Mouse (Mus musculus): Measurements from ENCODE around the gene Vps4b. TPM values are rescaled to one million over a fixed set of nuclear protein-coding genes. Genes with fewer than 3 reads are reported as not detected.
"Not testable (repeated sequence)": the region's sequence is repeated elsewhere in the genome, so short reads cannot be mapped to it uniquely, and the experiment has no call there.

Vps4b gene
- polyA plus RNA-seq, 1 experiment from 2014 or later = 64.9 TPM

- Histone ChIP-seq H3K4me1 (no peaks in the 10 kb centered on the region), H3K27me3 (no peaks in the 10 kb centered on the region), H3K36me3 (peaks cover 35% of the 10 kb centered on the region), H3K27ac (no peak overlapping the region), H3K9ac (no peak overlapping the region), H3K9me3 (no peaks in the 10 kb centered on the region), H3K4me3 (no peak overlapping the region), H3K4me2 (no peak overlapping the region)
- no peak for ATAC-seq (ENCODE audit: insufficient number of reproducible peaks, insufficient read depth, low FRiP score, low TSS enrichment, low read depth)
- WGBS = 80% methylated on average over 1 of the region's 1 CpGs
Measured at GRCm38 (mm10) chr1:106750656-106751055, 45.9 kb downstream of the Vps4b start.

- WGBS = 88% methylated on average over 6 of the region's 6 CpGs
- H3K4me3 ChIP-seq = no peak overlapping the region
- no peaks in the 10 kb centered on the region for H3K9me3 ChIP-seq
- no peaks in the 10 kb centered on the region for H3K4me1 ChIP-seq
- no peak overlapping the region for H3K9ac ChIP-seq
- ATAC-seq (ENCODE audit: insufficient number of reproducible peaks, insufficient read depth, low FRiP score, low TSS enrichment, low read depth) = no peak
- H3K27ac ChIP-seq = no peak overlapping the region
- peaks cover 25% of the 10 kb centered on the region for H3K36me3 ChIP-seq
- no peak overlapping the region for H3K4me2 ChIP-seq
- no peaks in the 10 kb centered on the region for H3K27me3 ChIP-seq
Measured at GRCm38 (mm10) chr1:106748555-106749315, 47.8 kb downstream of the Vps4b start.

DNA sequence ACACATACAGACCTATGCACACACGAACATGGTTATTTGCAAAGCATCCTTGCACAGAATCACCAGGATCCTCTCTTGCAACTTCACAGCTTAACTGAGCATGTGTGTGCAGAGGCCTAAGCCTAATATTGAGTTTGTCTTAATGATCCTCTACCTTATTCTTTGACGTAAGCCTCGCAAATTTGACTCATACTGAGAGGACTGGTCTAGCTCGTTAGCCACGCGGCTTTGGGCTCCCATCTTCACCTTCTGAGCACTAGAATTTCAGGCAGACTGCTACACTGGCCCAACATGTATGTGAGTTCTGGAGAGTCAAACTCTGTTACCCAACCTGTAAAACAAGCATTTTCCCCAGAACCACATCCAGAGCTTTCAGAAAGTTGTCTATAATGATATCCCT is 53.5 kb downstream of the Vps4b start:
- Histone ChIP-seq H3K27me3 (no peaks in the 10 kb centered on the region), H3K27ac (no peak overlapping the region), H3K4me1 (no peaks in the 10 kb centered on the region), H3K36me3 (peaks cover 50% of the 10 kb centered on the region), H3K4me3 (no peak overlapping the region), H3K4me2 (no peak overlapping the region), H3K9me3 (no peaks in the 10 kb centered on the region), H3K9ac (no peak overlapping the region)
- 93% methylated on average over 6 of the region's 6 CpGs for WGBS
- no peak for ATAC-seq (ENCODE audit: insufficient number of reproducible peaks, insufficient read depth, low FRiP score, low TSS enrichment, low read depth)

DNA sequence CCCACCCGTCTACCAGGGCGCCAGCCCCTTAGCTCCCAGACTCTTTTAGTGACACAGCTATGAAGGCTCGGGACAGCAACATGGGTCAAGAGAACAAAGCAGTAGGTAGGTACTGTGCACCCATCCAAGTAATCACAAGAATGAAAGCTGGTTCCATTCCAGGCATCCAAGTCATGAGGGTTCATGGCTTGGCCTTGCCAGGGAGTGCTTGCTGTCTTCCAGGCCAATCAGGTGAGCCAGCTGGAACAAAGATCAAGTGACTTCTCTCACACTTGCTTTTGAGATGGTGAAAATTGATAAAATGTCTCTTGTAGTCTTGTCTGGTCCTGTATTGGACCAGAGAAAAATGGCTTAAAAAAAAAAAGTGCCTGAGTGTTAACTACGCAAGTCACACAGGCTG is 55.8 kb downstream of the Vps4b start:
- H3K27me3 ChIP-seq = no peaks in the 10 kb centered on the region
- no peak overlapping the region for H3K4me2 ChIP-seq
- H3K27ac ChIP-seq = no peak overlapping the region
- no peak for ATAC-seq (ENCODE audit: insufficient number of reproducible peaks, insufficient read depth, low FRiP score, low TSS enrichment, low read depth)
- H3K9me3 ChIP-seq = no peaks in the 10 kb centered on the region
- WGBS = 90% methylated on average over 4 of the region's 4 CpGs
- H3K9ac ChIP-seq = no peak overlapping the region
- peaks cover 47% of the 10 kb centered on the region for H3K36me3 ChIP-seq
- H3K4me1 ChIP-seq = no peaks in the 10 kb centered on the region
- H3K4me3 ChIP-seq = no peak overlapping the region

GRCm38 (mm10) chr1:106739810-106740209 is 56.7 kb downstream of the Vps4b start:
- H3K9me3 ChIP-seq = no peaks in the 10 kb centered on the region
- ATAC-seq (ENCODE audit: insufficient number of reproducible peaks, insufficient read depth, low FRiP score, low TSS enrichment, low read depth) = no peak
- no peak overlapping the region for H3K4me2 ChIP-seq
- H3K36me3 ChIP-seq = peaks cover 47% of the 10 kb centered on the region
- H3K4me3 ChIP-seq = no peak overlapping the region
- 91% methylated on average over 5 of the region's 5 CpGs for WGBS
- H3K27me3 ChIP-seq = no peaks in the 10 kb centered on the region
- H3K9ac ChIP-seq = no peak overlapping the region
- no peak overlapping the region for H3K27ac ChIP-seq
- H3K4me1 ChIP-seq = no peaks in the 10 kb centered on the region

DNA sequence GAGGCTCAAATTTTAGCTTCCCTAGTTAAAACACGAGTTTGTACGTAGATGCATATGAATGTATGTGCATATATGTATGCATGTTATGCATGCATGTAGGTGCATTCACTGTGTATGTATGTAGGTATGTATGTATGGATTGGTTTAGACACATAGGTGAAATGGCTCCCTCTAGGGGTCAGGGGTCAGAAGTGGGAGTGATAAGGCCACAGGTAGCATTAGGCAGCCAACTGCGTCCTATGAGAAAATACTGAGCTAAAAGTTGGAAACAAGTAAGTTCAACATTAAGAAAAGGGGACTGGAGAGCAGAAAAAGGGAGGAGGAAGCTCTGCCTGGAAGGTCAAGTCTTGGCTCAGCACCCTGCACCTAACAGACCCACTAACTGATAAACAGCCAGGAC is 58.4 kb downstream of the Vps4b start:
- no peak for ATAC-seq (ENCODE audit: insufficient number of reproducible peaks, insufficient read depth, low FRiP score, low TSS enrichment, low read depth)
- WGBS = 82% methylated on average over 3 of the region's 3 CpGs
- no peak overlapping the region for H3K9ac ChIP-seq
- H3K36me3 ChIP-seq = peaks cover 49% of the 10 kb centered on the region
- H3K9me3 ChIP-seq = no peaks in the 10 kb centered on the region
- no peak overlapping the region for H3K27ac ChIP-seq
- no peaks in the 10 kb centered on the region for H3K27me3 ChIP-seq
- H3K4me3 ChIP-seq = no peak overlapping the region
- H3K4me1 ChIP-seq = no peaks in the 10 kb centered on the region
- no peak overlapping the region for H3K4me2 ChIP-seq

DNA sequence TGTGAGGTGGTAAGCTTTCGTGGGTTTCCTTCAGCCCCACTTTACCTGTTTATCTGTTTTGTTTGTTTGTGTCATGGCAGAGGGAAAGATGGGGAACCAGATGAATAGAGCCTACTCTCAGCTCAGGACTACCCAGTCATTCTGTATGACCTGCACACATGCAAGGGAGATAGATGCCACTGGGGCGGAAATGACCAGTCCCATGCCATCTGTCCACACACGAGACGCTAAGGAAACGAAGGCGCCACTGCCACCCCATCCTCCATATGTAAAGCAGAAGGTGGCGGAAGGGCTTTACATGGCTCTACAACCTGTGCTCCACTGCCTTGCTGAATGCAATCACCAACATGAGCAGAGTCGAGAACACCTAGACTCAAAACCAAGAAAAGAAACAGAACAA is 60.3 kb downstream of the Vps4b start:
- no peak overlapping the region for H3K4me2 ChIP-seq
- H3K9ac ChIP-seq = no peak overlapping the region
- 93% methylated on average over 8 of the region's 8 CpGs for WGBS
- H3K9me3 ChIP-seq = no peaks in the 10 kb centered on the region
- no peak for ATAC-seq (ENCODE audit: insufficient number of reproducible peaks, insufficient read depth, low FRiP score, low TSS enrichment, low read depth)
- H3K27me3 ChIP-seq = no peaks in the 10 kb centered on the region
- H3K4me3 ChIP-seq = no peak overlapping the region
- peaks cover 41% of the 10 kb centered on the region; the same call in 1 of the 2 replicates for H3K36me3 ChIP-seq
- no peaks in the 10 kb centered on the region for H3K4me1 ChIP-seq
- H3K27ac ChIP-seq = no peak overlapping the region

- Histone ChIP-seq H3K4me3 (no peak overlapping the region), H3K4me1 (no peaks in the 10 kb centered on the region), H3K9me3 (no peaks in the 10 kb centered on the region), H3K27ac (no peak overlapping the region), H3K4me2 (no peak overlapping the region), H3K9ac (no peak overlapping the region), H3K27me3 (no peaks in the 10 kb centered on the region), H3K36me3 (peaks cover 37% of the 10 kb centered on the region; the same call in 1 of the 2 replicates)
- 46% methylated on average over 2 of the region's 2 CpGs for WGBS
- no peak for ATAC-seq (ENCODE audit: insufficient number of reproducible peaks, insufficient read depth, low FRiP score, low TSS enrichment, low read depth)
Measured at GRCm38 (mm10) chr1:106735586-106735985, 60.9 kb downstream of the Vps4b start.

DNA sequence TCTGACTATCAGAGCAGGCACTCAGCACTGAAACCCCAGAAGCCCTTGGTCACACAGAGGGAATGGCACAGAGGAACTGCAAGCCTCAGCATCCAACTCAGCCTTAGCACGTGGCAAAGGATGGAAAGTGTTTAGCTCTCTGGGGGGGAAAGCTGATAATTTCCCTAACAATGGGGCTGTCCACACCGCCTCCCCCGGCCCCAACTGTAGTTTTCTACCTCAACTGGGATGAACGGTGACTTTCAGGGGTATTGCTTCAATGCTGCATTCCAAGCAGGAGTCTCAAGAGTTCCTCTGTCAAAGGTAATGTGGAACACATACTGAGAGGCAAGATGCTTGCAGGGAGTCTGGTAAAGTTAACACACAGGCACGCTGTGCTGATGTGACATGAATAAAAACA is 74.5 kb downstream of the Vps4b start:
- H3K4me3 ChIP-seq = no peak overlapping the region
- no peak overlapping the region for H3K4me2 ChIP-seq
- 0 out of 2 replicates have a peak, but pooled peaks cover under 1% of the 10 kb centered on the region for H3K4me1 ChIP-seq
- H3K36me3 ChIP-seq = peaks cover 6% of the 10 kb centered on the region
- no peak overlapping the region for H3K27ac ChIP-seq
- H3K9me3 ChIP-seq = no peaks in the 10 kb centered on the region
- H3K27me3 ChIP-seq = no peaks in the 10 kb centered on the region
- 34% methylated on average over 5 of the region's 5 CpGs for WGBS
- no peak overlapping the region for H3K9ac ChIP-seq
- no peak for ATAC-seq (ENCODE audit: insufficient number of reproducible peaks, insufficient read depth, low FRiP score, low TSS enrichment, low read depth)

GRCm38 (mm10) chr1:106717736-106718135 is 78.8 kb downstream of the Vps4b start:
- H3K9ac ChIP-seq; ATAC-seq (ENCODE audit: insufficient number of reproducible peaks, insufficient read depth, low FRiP score, low TSS enrichment, low read depth); H3K4me2 ChIP-seq; H3K4me3 ChIP-seq; H3K27ac ChIP-seq; H3K27me3 ChIP-seq; H3K9me3 ChIP-seq; H3K36me3 ChIP-seq: not testable (repeated sequence)
- H3K4me1 ChIP-seq = 0 out of 2 replicates have a peak, but pooled peaks cover 12% of the 10 kb centered on the region
- WGBS = 68% methylated on average over 7 of the region's 7 CpGs

GRCm38 (mm10) chr1:106717071-106717601 is 79.4 kb downstream of the Vps4b start:
- peaks cover 17% of the 10 kb centered on the region for H3K4me1 ChIP-seq
- ATAC-seq (ENCODE audit: insufficient number of reproducible peaks, insufficient read depth, low FRiP score, low TSS enrichment, low read depth) = no peak
- H3K9ac ChIP-seq = no peak overlapping the region
- no peak overlapping the region for H3K4me2 ChIP-seq
- H3K4me3 ChIP-seq = no peak overlapping the region
- no peaks in the 10 kb centered on the region for H3K9me3 ChIP-seq
- WGBS = 24% methylated on average over 7 of the region's 7 CpGs
- no peak overlapping the region for H3K27ac ChIP-seq
- H3K36me3 ChIP-seq = no peaks in the 10 kb centered on the region
- H3K27me3 ChIP-seq = no peaks in the 10 kb centered on the region

DNA sequence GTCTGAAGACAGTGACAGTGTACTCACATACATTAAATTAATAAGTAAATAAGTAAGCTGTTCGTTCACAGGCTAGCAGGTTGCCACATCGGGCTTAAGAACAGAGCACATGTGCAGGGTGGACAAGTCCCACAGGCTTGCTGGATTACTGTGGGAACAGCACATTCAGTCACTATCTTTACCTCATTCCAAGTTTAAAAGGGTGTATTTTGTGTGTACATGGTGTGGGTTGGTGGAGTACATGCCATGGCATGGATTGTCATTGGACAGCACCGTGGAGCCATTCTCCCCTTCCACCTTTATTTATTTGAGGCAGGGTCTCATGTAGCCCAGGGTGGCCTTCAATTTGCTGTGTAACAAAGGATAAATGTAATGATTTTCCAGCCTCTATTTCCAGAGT is 80.4 kb downstream of the Vps4b start:
- Histone ChIP-seq H3K27me3 (no peaks in the 10 kb centered on the region), H3K36me3 (no peaks in the 10 kb centered on the region), H3K9me3 (no peaks in the 10 kb centered on the region), H3K4me3 (no peak overlapping the region), H3K4me1 (peaks cover 25% of the 10 kb centered on the region), H3K9ac (no peak overlapping the region), H3K4me2 (no peak overlapping the region), H3K27ac (no peak overlapping the region)
- 90% methylated on average over 3 of the region's 3 CpGs for WGBS
- ATAC-seq (ENCODE audit: insufficient number of reproducible peaks, insufficient read depth, low FRiP score, low TSS enrichment, low read depth) = no peak

Data from embryonic facial prominence, embryonic 13.5 days (tissue).